Mouse (Mus musculus): ENCODE measurements at regions not wholly inside any gene's neighbourhood (a gene's known extent, or its start where the extent isn't known, plus 50 kb on each side); places are given as distances from the start of the nearest gene placed in this dataset.

DNA sequence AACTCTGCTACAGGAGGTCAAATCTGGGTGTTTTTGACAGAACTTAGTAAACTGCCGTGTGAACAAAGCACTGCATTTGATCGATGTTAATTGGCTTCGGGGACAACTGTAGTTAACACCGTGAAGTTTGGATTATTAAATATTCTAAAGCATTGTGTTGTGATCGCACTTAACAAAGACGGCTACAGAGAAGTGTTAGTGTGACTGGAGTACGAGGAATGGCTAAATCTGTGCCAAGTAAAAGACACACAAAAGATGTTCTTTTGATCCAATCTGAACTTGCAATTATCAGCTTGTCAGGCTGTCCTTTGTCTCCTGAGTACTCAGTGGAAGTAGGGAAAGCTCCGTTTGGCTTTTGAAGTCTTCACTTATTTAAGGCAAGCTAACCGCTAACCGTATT lies 259.7 kb downstream of the Tmem182 start:
- DNase-seq (ENCODE audit: low read depth, low spot score), result no peak
- no peaks in the 10 kb centered on the region for H3K36me3 ChIP-seq (ENCODE audit: control insufficient read depth in 1 of 2, insufficient read depth in 2 of 2, low read length in 2 of 2)
- no peak overlapping the region for H3K9ac ChIP-seq (ENCODE audit: control insufficient read depth, low read depth, low read length, poor library complexity, severe bottlenecking)
- no peak overlapping the region for H3K27ac ChIP-seq (ENCODE audit: control insufficient read depth, low read depth, low read length)
- H3K79me2 ChIP-seq (ENCODE audit: control insufficient read depth, insufficient read depth, low read length, poor library complexity), result no peaks in the 10 kb centered on the region
- no peaks in the 10 kb centered on the region for H3K4me1 ChIP-seq (ENCODE audit: control insufficient read depth in 1 of 2, insufficient read depth in 2 of 2, low read length in 2 of 2)
- H3K27me3 ChIP-seq (ENCODE audit: control insufficient read depth in 1 of 2, insufficient read depth in 2 of 2, low read length in 2 of 2), result no peaks in the 10 kb centered on the region
- no peaks in the 10 kb centered on the region for H3K9me3 ChIP-seq (replicated peaks; ENCODE audit: insufficient read depth, low read length)
- H3K4me3 ChIP-seq (ENCODE audit: control insufficient read depth in 1 of 2, insufficient read depth in 1 of 2, low read depth in 2 of 2, low read length in 2 of 2), result no peak overlapping the region
- TF ChIP-seq ZC3H11A (IDR thresholded peaks at IDR 0.05; ENCODE audit: low read depth, low read length), result no peak
- no peak for TF ChIP-seq TAL1 (IDR thresholded peaks at IDR 0.05; ENCODE audit: low read length)
- no peak for TF ChIP-seq RCOR1 (IDR thresholded peaks at IDR 0.05; ENCODE audit: low read depth, low read length)
- no peak for TF ChIP-seq ZKSCAN1 (IDR thresholded peaks at IDR 0.05; ENCODE audit: low read depth, low read length)
- no peak for TF ChIP-seq POLR2A (IDR thresholded peaks at IDR 0.05; ENCODE audit: control insufficient read depth in 1 of 2, insufficient read depth in 1 of 2, low read depth in 1 of 2, low read length in 2 of 2, poor library complexity in 1 of 2)
- no peak for TF ChIP-seq RAD21 (IDR thresholded peaks at IDR 0.05; ENCODE audit: low read depth, low read length)
- no peak for TF ChIP-seq MAFK (IDR thresholded peaks at IDR 0.05; ENCODE audit: borderline replicate concordance, low read depth, low read length)
- TF ChIP-seq ZMIZ1 (IDR thresholded peaks at IDR 0.05; ENCODE audit: low read depth, low read length), result no peak
- no peak for TF ChIP-seq USF2 (IDR thresholded peaks at IDR 0.05; ENCODE audit: borderline replicate concordance in 1 of 2, insufficient read depth in 1 of 2, low read depth in 1 of 2, low read length in 2 of 2)
- no peak for TF ChIP-seq MAX (IDR thresholded peaks at IDR 0.05; ENCODE audit: low read length)
- TF ChIP-seq TCF12 (IDR thresholded peaks at IDR 0.05; ENCODE audit: low read depth, low read length), result no peak
- no peak for TF ChIP-seq ELF1 (IDR thresholded peaks at IDR 0.05; ENCODE audit: low read depth, low read length)
- TF ChIP-seq SMC3 (IDR thresholded peaks at IDR 0.05; ENCODE audit: low read depth, low read length), result no peak
- TF ChIP-seq ZNF384 (IDR thresholded peaks at IDR 0.05; ENCODE audit: low read depth, low read length), result no peak
- TF ChIP-seq NRF1 (IDR thresholded peaks at IDR 0.05; ENCODE audit: insufficient read depth, low read depth, low read length, poor library complexity, severe bottlenecking), result no peak
- TF ChIP-seq SIN3A (IDR thresholded peaks at IDR 0.05; ENCODE audit: low read length), result no peak
- no peak for TF ChIP-seq EP300 (IDR thresholded peaks at IDR 0.05; ENCODE audit: low read depth in 1 of 2, low read length in 2 of 2)
- no peak for TF ChIP-seq MEF2A (IDR thresholded peaks at IDR 0.05; ENCODE audit: extremely low read depth, insufficient replicate concordance, low read depth, low read length, poor library complexity, severe bottlenecking)
- TF ChIP-seq JUND (IDR thresholded peaks at IDR 0.05; ENCODE audit: low read depth, low read length), result no peak
- no peak for TF ChIP-seq CTCF (IDR thresholded peaks at IDR 0.05 in 2 of 3, conservative IDR thresholded peaks at IDR 0.05 in 1 of 3; ENCODE audit: control insufficient read depth in 1 of 3, insufficient read depth in 1 of 3, low read depth in 2 of 3, low read length in 3 of 3, poor library complexity in 1 of 3, severe bottlenecking in 1 of 3)

DNA sequence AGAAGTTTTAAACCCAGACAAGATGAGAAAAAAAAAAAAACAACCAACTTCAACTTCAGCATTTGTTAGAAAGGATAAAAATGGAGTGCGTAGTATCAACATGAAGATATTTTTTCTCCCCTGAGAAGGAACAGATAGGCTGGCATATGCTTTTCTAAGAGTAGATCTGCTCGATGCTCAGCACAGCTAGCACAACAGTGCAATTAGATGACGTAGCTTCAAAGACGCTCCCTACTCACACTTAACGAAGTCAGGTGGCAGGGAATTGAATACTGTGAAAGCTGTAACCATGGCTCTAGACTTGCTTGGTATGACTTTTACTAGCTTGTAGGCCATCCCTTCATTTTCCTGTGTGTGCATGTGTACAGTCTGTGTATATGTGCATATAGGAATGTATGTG lies 299.5 kb downstream of the Tmem182 start:
- Histone ChIP-seq H3K4me1 (ENCODE audit: control insufficient read depth in 1 of 2, insufficient read depth in 2 of 2, low read length in 2 of 2) (no peaks in the 10 kb centered on the region), H3K9ac (ENCODE audit: control insufficient read depth, low read depth, low read length, poor library complexity, severe bottlenecking) (no peak overlapping the region), H3K27ac (ENCODE audit: control insufficient read depth, low read depth, low read length) (no peak overlapping the region), H3K27me3 (ENCODE audit: control insufficient read depth in 1 of 2, insufficient read depth in 2 of 2, low read length in 2 of 2) (no peaks in the 10 kb centered on the region), H3K36me3 (ENCODE audit: control insufficient read depth in 1 of 2, insufficient read depth in 2 of 2, low read length in 2 of 2) (no peaks in the 10 kb centered on the region), H3K9me3 (replicated peaks; ENCODE audit: insufficient read depth, low read length) (no peaks in the 10 kb centered on the region), H3K79me2 (ENCODE audit: control insufficient read depth, insufficient read depth, low read length, poor library complexity) (no peaks in the 10 kb centered on the region), H3K4me3 (ENCODE audit: control insufficient read depth in 1 of 2, insufficient read depth in 1 of 2, low read depth in 2 of 2, low read length in 2 of 2) (no peak overlapping the region)
- no peak for DNase-seq (ENCODE audit: low read depth, low spot score)
- TF ChIP-seq USF2 (IDR thresholded peaks at IDR 0.05; ENCODE audit: borderline replicate concordance in 1 of 2, insufficient read depth in 1 of 2, low read depth in 1 of 2, low read length in 2 of 2) (no peak), ZKSCAN1 (IDR thresholded peaks at IDR 0.05; ENCODE audit: low read depth, low read length) (no peak), MAFK (IDR thresholded peaks at IDR 0.05; ENCODE audit: borderline replicate concordance, low read depth, low read length) (no peak), POLR2AphosphoS2 (IDR thresholded peaks at IDR 0.05; ENCODE audit: low read length) (no peak), ELF1 (IDR thresholded peaks at IDR 0.05; ENCODE audit: low read depth, low read length) (no peak), ETS1 (IDR thresholded peaks at IDR 0.05; ENCODE audit: low read depth, low read length) (no peak), E2F4 (IDR thresholded peaks at IDR 0.05; ENCODE audit: borderline replicate concordance, low read depth, low read length) (no peak)
